Mouse (Mus musculus) spleen, adult 2 months (tissue): ENCODE measurements around the gene Slc35f2. TPM values are rescaled to one million over a fixed set of nuclear protein-coding genes. Genes with fewer than 3 reads are reported as not detected.

Source experiments
- DNase-seq, 2 experiments: peaks; one replicate each; pipeline versions ENCODE4 v3.0.0 to v3.0.0-alpha.2; 2012 to 2021; ENCODE audit warnings: low spot score in 2 of 2, low read depth in 1 of 2
- H3K27ac ChIP-seq: fragments of 200-500 bp; 2 replicates; pipeline ENCODE4 v1.5.1; 2012; ENCODE audit warnings: low read length, inconsistent platforms; ENCODE audit not compliant: insufficient read depth
- H3K27me3 ChIP-seq: fragments of 200-500 bp; 2 replicates; pipeline ENCODE4 v1.6.1; 2012; ENCODE audit warnings: mild to moderate bottlenecking, moderate library complexity, low read length, inconsistent platforms; ENCODE audit not compliant: control insufficient read depth, insufficient read depth
- H3K36me3 ChIP-seq: fragments of 200-500 bp; 2 replicates; pipeline ENCODE4 v1.6.1; 2012; ENCODE audit warnings: mild to moderate bottlenecking, low read length, inconsistent platforms; ENCODE audit not compliant: control insufficient read depth, insufficient read depth
- H3K4me1 ChIP-seq: fragments of 200-500 bp; 2 replicates; pipeline ENCODE4 v1.6.1; 2011; ENCODE audit warnings: inconsistent platforms; ENCODE audit not compliant: control insufficient read depth, insufficient read depth, insufficient read length
- H3K4me3 ChIP-seq: fragments of 200-500 bp; 2 replicates; pipeline ENCODE4 v1.5.1; 2011; ENCODE audit warnings: mild to moderate bottlenecking, inconsistent platforms; ENCODE audit not compliant: insufficient read depth, insufficient read length; ENCODE audit errors: extremely low read depth
- CTCF ChIP-seq: fragments of 200-500 bp; IDR thresholded peaks from 2 replicates; pipeline ENCODE4 v1.5.1; 2011; ENCODE audit warnings: mild to moderate bottlenecking, inconsistent platforms; ENCODE audit not compliant: insufficient read depth, insufficient read length, insufficient replicate concordance; ENCODE audit errors: extremely low read depth
- POLR2A ChIP-seq: fragments of 200-500 bp; IDR thresholded peaks from 2 replicates; pipeline ENCODE4 v1.6.1; 2011; ENCODE audit warnings: low read depth, low read length, inconsistent platforms
- WGBS: fragments of 180-500 bp; shearing (Covaris S2); methylation state at CpG from one replicate; pipeline ENCODE4 v1.1.7; 2018; 5-methylcytosine and 5-hydroxymethylcytosine counted together
- polyA plus RNA-seq: library from polyadenylated mRNA; depleted of rRNA; stranded (reverse); fragments of >200 nt; gene quantifications from 2 replicates; pipeline ENCODE4 v1.2.3, GENCODE M21; 2012; rRNA removed

The Slc35f2 gene
- polyA plus RNA-seq, 1 experiment: 2.0 TPM

GRCm38 (mm10) chr9:53848548-53848947 is 77.2 kb downstream of the Slc35f2 start:
- DNase-seq: no peak
- Histone ChIP-seq H3K36me3 (no peaks in the 10 kb centered on the region), H3K27ac (no peak overlapping the region), H3K4me3 (no peak overlapping the region), H3K4me1 (no peaks in the 10 kb centered on the region), H3K27me3 (no peaks in the 10 kb centered on the region)
- WGBS: 84% methylated on average over 8 of the region's 8 CpGs
- TF ChIP-seq POLR2A (no peak), CTCF (no peak)

DNA sequence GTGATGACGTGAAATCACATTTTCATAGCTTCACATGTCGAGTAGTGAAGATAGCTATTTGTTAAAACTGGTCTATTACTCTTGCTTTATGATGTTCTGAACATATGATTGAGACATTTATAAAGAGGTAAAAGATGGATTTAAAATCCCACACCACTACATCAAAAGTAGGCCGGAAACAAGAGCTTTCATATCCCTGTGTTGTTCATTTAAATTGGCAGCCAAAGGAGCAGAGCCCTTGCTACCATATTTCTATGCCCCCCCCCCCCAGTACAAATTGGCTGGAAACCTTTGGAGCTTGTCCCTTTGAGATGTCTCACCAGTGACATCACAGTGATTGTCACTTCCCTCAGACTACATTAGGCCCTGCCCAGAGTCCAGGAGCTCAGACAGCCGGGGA is 78.5 kb downstream of the Slc35f2 start, which contains the start of gene Sln:
TSS of gene Sln (plus strand) at position 301 of the 400 bp plus-strand sequence.
- no peak for TF ChIP-seq POLR2A
- no peak for TF ChIP-seq CTCF
- WGBS: 88% methylated on average over 4 of the region's 4 CpGs
- Histone ChIP-seq H3K4me1 (no peaks in the 10 kb centered on the region), H3K27me3 (no peaks in the 10 kb centered on the region), H3K27ac (no peak within 1 kb of the TSS), H3K4me3 (no peak within 1 kb of the TSS), H3K36me3 (no peaks in the 10 kb centered on the region)
- DNase-seq: no peak

GRCm38 (mm10) chr9:53852158-53852557 is 80.8 kb downstream of the Slc35f2 start:
- Histone ChIP-seq H3K27ac (no peak overlapping the region), H3K36me3 (no peaks in the 10 kb centered on the region), H3K27me3 (no peaks in the 10 kb centered on the region), H3K4me1 (no peaks in the 10 kb centered on the region), H3K4me3 (no peak overlapping the region)
- 80% methylated on average over 4 of the region's 4 CpGs for WGBS
- no peak for DNase-seq
- no peak for TF ChIP-seq POLR2A
- no peak for TF ChIP-seq CTCF

DNA sequence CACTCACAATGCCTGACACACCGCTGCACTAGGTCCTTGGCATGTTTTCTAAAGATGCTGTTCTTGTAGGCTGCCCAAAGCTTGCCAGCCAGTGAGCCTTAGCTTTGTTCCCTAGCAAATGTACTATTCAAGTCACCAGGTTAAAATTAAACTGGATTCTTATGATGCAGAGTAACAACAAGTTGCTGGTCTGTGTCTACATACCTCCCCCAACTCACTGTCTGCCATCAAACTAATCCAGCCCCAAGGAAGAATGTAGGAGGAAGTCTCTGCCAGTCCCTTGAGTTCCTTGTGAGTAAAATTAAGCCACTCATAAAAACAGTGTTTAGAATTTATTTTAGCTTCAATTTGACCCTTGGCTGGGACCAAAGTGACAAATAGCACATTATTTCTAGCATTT is 82.3 kb downstream of the Slc35f2 start:
- Histone ChIP-seq H3K27ac (no peak overlapping the region), H3K27me3 (no peaks in the 10 kb centered on the region), H3K4me1 (no peaks in the 10 kb centered on the region), H3K36me3 (no peaks in the 10 kb centered on the region), H3K4me3 (no peak overlapping the region)
- WGBS: 88% methylated on average over 1 of the region's 1 CpGs
- DNase-seq: no peak
- TF ChIP-seq POLR2A: no peak
- no peak for TF ChIP-seq CTCF

DNA sequence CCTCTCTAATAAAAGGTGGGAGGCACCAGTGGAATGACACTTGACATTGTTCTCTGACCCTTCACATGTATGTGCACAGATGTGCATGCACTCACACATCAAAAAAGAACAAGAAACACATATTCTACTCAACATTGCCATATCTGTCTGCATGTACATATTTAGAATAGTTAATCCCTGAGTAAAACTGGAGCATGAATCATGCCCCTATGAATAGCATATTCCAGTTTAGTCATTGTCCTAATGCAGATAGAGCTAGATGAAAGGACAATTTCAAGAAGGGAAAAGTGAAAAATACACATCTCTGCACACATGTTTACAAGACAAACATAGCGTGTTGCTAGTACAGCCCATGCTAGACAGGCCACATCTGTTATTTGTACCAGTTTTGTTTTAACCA is 83.2 kb downstream of the Slc35f2 start:
- WGBS: 67% methylated on average over 1 of the region's 1 CpGs
- H3K27ac ChIP-seq: no peak overlapping the region
- no peak for DNase-seq
- no peaks in the 10 kb centered on the region for H3K4me1 ChIP-seq
- no peak overlapping the region for H3K4me3 ChIP-seq
- H3K27me3 ChIP-seq: no peaks in the 10 kb centered on the region
- no peaks in the 10 kb centered on the region for H3K36me3 ChIP-seq
- TF ChIP-seq POLR2A (no peak), CTCF (no peak)

DNA sequence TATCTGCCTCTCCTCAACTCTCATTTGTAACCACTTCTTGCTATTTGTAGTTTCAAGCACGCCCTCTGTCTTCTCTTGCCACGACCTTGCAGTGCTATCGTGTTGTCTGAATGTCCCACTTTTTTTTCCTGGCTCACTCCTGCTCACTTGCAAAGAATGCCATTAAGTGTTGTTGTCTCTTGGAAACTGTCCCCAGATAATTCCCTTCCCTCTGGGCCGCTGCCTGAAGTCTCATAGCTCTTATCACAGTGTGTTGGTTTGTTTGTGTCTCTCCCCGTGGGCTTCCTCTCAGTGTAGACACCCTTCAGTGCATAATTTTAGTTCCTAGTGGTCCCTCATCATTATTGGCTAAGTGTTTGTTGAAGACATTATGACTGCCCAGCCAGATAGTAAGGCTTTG is 86.5 kb downstream of the Slc35f2 start:
- 75% methylated on average over 5 of the region's 5 CpGs for WGBS
- TF ChIP-seq POLR2A: no peak
- TF ChIP-seq CTCF: no peak
- no peak for DNase-seq
- Histone ChIP-seq H3K4me3 (no peak overlapping the region), H3K27ac (no peak overlapping the region), H3K4me1 (no peaks in the 10 kb centered on the region), H3K27me3 (no peaks in the 10 kb centered on the region), H3K36me3 (no peaks in the 10 kb centered on the region)

Other genes with a start within 250 kb of the Slc35f2 start
- 2.1 and 2.8 TPM in 2 replicates for gene Atm, start 234.8 kb upstream of the Slc35f2 start, polyA plus RNA-seq
- gene Npat, start 234.5 kb upstream of the Slc35f2 start, polyA plus RNA-seq: 1.4 and 1.9 TPM in 2 replicates
- 6.9 and 7.8 TPM in 2 replicates for gene Acat1, start 161.2 kb upstream of the Slc35f2 start, polyA plus RNA-seq
- 2.1 and 2.5 TPM in 2 replicates for gene Cul5, start 101.5 kb upstream of the Slc35f2 start, polyA plus RNA-seq
- gene Rab39, start 65.3 kb upstream of the Slc35f2 start, polyA plus RNA-seq: 1.8 TPM in 2 replicates
- 0.40 and 0.55 TPM in 2 replicates for gene Sln, start 78.6 kb downstream of the Slc35f2 start, polyA plus RNA-seq
- not detected in 2 replicates for gene Elmod1, start 203.8 kb downstream of the Slc35f2 start, polyA plus RNA-seq